Mouse (Mus musculus) liver, adult 2 months (tissue): ENCODE results near the gene Kcnmb2.

ENCODE experiments used
- CTCF ChIP-seq: fragments of 200-500 bp; IDR thresholded peaks from 2 replicates; pipeline ENCODE4 v1.5.1; 2011; ENCODE audit warnings: low read depth, low read length, control low read depth
- POLR2A ChIP-seq: fragments of 200-500 bp; IDR thresholded peaks from 2 replicates; pipeline ENCODE4 v1.6.1; 2011; ENCODE audit warnings: low read length, control low read depth; ENCODE audit not compliant: insufficient read depth; ENCODE audit errors: extremely low read depth

GRCm38 (mm10) chr3:32185855-32186522 lies 283.7 kb downstream of the Kcnmb2 start:
- TF ChIP-seq CTCF, result no peak
- no peak for TF ChIP-seq POLR2A
